Mouse (Mus musculus) liver, embryonic 11.5 days (tissue): ENCODE data around the gene Tat. TPM values are rescaled to one million over a fixed set of nuclear protein-coding genes. Genes with fewer than 3 reads are reported as not detected.

ENCODE experiments used
- ATAC-seq: fragments of 200-750 bp; cut with Nextera tagmentation; replicated peaks from 2 replicates; pipeline ENCODE4 v1.8.0; 2017; ENCODE audit warnings: moderate number of reproducible peaks, mild to moderate bottlenecking, moderate TSS enrichment, moderate library complexity; ENCODE audit not compliant: low FRiP score
- DNase-seq: peaks from one replicate; pipeline ENCODE4 v3.0.0-alpha.2; 2017; ENCODE audit warnings: low spot score
- H3K27ac ChIP-seq: fragments of 300-500 bp; sonication (generic); 2 replicates; pipeline ENCODE4 v1.5.1; 2014; ENCODE audit warnings: mild to moderate bottlenecking, low read depth, low read length, control low read depth
- H3K27me3 ChIP-seq: fragments of 300-500 bp; sonication (generic); replicated peaks from 2 replicates; pipeline ENCODE4 v1.6.1; 2014; ENCODE audit warnings: low read length, mixed read lengths; ENCODE audit not compliant: control insufficient read depth, insufficient read depth
- H3K36me3 ChIP-seq: fragments of 300-500 bp; sonication (generic); 2 replicates; pipeline ENCODE4 v1.6.1; 2014; ENCODE audit warnings: mild to moderate bottlenecking, low read length, moderate library complexity, mixed read lengths; ENCODE audit not compliant: control insufficient read depth, insufficient read depth
- H3K4me1 ChIP-seq: fragments of 300-500 bp; sonication (generic); replicated peaks from 2 replicates; pipeline ENCODE4 v1.6.1; 2014; ENCODE audit warnings: low read length, mixed read lengths; ENCODE audit not compliant: control insufficient read depth, insufficient read depth
- H3K4me2 ChIP-seq: fragments of 300-500 bp; sonication (generic); 2 replicates; pipeline ENCODE4 v1.6.1; 2014; ENCODE audit warnings: mild to moderate bottlenecking, control low read depth, moderate library complexity
- H3K4me3 ChIP-seq: fragments of 300-500 bp; sonication (generic); 2 replicates; pipeline ENCODE4 v1.5.1; 2014; ENCODE audit warnings: low read depth, low read length, control low read depth
- H3K9ac ChIP-seq: fragments of 300-500 bp; sonication (generic); 2 replicates; pipeline ENCODE4 v1.6.1; 2014; ENCODE audit warnings: low read depth, low read length, control low read depth
- H3K9me3 ChIP-seq: fragments of 300-500 bp; sonication (generic); 2 replicates; pipeline ENCODE4 v1.6.1; 2016; ENCODE audit warnings: low read length, inconsistent platforms, mixed read lengths; ENCODE audit not compliant: control insufficient read depth
- WGBS: fragments of 180-500 bp; shearing (Covaris S2); extraction: QIAGEN DNeasy Blood & Tissue Kit; methylation state at CpG from one replicate; pipeline ENCODE4 v1.1.7; 2014; 5-methylcytosine and 5-hydroxymethylcytosine counted together
- polyA plus RNA-seq: library from polyadenylated mRNA; unstranded; fragments of >200 nt; fragmentation: Nextera tagmentation; extraction: Ambion mirVana; gene quantifications from 2 replicates; pipeline ENCODE4 v1.2.1, GENCODE M21; 2014

Gene Tat
- polyA plus RNA-seq, 1 experiment from 2014 or later, result 0.22 TPM

DNA sequence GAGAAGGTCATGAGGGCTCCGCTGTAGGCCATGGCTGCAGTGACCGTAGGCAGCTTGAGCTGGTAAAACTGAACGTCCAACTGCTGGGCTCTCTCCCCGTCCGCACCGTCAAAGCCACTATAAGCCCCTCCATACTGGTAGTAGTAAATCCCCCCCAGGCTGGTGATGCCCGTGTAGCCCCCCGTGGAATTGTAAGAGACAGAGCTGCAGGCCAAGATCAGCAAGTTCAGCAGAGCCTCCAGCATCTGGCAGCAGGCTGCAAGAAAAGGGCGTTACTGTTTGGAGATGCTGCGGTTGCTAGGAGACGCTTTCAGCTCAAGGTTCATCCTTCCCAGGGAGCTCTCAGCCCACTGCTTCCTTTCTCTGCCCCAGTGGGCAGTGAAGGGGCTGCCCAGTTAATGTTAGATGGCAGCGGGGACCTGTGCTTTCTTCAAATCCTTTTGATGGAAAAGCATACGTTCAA is 35.7 kb upstream of the Tat start:
- H3K27ac ChIP-seq, result no peak overlapping the region
- DNase-seq, result no peak

DNA sequence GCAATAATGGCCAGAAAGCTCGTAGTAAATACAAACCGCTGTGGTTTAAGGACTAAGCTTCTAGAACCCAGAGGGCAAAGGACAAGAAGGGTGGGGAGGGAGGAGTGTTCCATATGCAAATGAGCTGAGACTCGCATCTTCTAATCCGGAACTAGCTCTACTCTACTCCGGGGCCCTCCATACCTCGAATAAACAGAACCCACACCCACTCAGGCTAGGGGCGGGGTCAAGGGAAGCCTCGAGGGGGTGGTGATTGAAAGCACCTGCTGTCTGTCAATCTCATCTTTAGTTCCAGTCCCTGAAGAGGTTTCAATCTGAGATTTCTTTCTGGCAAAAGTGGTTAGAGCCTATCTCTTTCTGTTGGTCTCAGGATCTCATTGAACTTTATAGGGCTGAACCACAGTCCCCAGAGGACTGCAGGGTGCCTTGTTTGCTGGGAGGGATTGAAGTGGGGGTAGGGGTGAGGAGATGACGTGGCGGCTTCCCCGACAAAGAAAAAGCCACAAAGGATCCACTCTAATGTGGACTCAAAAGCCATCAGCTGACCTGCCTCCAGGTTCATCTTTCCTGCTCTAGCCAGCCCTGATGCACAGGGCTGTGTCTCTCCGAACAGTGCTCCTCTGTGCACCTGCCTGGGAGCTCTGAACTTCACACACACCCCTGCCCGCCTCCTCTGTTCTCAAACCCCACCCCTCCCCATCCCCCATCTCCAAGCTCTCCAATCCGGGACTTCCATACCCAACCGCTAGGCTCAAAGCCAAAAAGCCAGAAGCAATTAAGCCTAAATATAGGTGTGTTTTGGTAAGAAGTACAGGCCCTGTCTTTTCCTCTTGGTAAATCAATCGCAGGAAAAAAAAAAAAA is 32.8 kb upstream of the Tat start:
- DNase-seq, result no peak
- Histone ChIP-seq H3K27me3 (peaks cover 31% of the 10 kb centered on the region), H3K9me3 (no peaks in the 10 kb centered on the region), H3K9ac (no peak overlapping the region), H3K4me2 (peak overlapping the region; percentile 16; the same call in 1 of the 2 replicates), H3K36me3 (no peaks in the 10 kb centered on the region), H3K27ac (no peak overlapping the region), H3K4me1 (no peaks in the 10 kb centered on the region; the same call in 1 of the 2 replicates), H3K4me3 (no peak overlapping the region)
- 11% methylated on average over 16 of the region's 16 CpGs for WGBS
- ATAC-seq, result 0 out of 2 replicates have a peak, but pooled peaks have one; percentile 34

More for the DNA sequence above, 35.7 kb upstream of the Tat start:
- Histone ChIP-seq H3K4me1 (no peaks in the 10 kb centered on the region), H3K4me3 (no peak overlapping the region), H3K27me3 (peaks cover 13% of the 10 kb centered on the region), H3K4me2 (no peak overlapping the region), H3K9ac (no peak overlapping the region), H3K36me3 (no peaks in the 10 kb centered on the region), H3K9me3 (no peaks in the 10 kb centered on the region)
- WGBS, result 64% methylated on average over 13 of the region's 13 CpGs
- no peak for ATAC-seq

DNA sequence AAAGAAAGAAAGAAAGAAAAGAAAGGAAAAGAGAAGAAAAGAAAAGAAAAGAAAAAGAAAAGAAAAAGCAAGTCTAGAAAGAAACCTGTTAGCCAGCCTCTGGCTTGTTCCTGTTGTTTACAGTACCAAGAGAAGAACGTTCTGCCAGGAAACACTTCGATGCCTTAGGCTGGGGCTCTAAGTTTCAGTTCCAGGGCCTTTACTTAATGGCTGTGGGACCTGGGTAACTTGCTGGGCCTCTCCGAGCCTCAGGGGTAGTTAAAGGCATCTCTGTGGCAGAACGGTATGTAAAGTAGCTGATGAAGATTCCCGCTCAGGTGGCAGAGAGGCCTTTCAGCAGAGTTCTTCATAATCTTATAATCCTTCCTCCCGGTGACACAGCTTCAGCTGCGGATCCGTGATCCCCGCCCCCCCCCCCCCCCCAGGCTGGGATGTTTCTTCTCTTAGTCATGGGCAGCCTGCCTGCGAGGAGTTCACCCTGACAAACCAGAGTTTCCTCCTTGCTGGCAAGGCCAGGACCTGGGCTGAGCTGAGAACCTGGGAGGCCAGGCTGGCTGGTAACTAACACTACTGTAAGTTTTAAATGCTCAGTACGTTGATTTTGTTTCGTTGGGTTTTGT is 32.1 kb upstream of the Tat start:
- Histone ChIP-seq H3K9me3 (no peaks in the 10 kb centered on the region), H3K9ac (no peak overlapping the region), H3K36me3 (no peaks in the 10 kb centered on the region), H3K27me3 (peaks cover 36% of the 10 kb centered on the region), H3K4me3 (no peak overlapping the region), H3K4me2 (no peak overlapping the region), H3K27ac (no peak overlapping the region), H3K4me1 (no peaks in the 10 kb centered on the region; the same call in 1 of the 2 replicates)
- 30% methylated on average over 12 of the region's 12 CpGs for WGBS
- no peak for DNase-seq
- no peak for ATAC-seq

DNA sequence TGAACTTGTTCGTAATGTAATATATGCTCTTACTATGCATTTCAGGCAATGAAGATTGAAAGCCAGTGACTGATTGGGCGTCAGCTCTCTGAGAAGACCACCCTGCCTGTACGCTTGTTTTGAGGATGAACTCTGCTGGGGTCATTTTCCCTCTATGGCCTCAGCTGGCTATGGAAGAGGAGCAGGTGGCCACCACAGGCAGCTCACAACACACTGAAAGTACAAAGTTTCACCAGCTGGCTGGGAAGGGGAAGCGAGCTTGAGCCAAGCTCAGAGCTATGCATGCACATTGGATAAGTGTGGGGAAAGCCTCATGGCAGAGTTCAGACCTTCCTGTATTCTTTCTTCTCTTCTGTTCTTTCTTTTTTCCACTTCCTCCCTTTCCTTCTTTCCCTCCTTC is 31.1 kb upstream of the Tat start:
- WGBS, result 81% methylated on average over 4 of the region's 4 CpGs
- DNase-seq (no peak), ATAC-seq (no peak)
- H3K27me3 ChIP-seq, result peaks cover 34% of the 10 kb centered on the region
- no peak overlapping the region for H3K9ac ChIP-seq
- H3K27ac ChIP-seq, result no peak overlapping the region
- no peaks in the 10 kb centered on the region for H3K36me3 ChIP-seq
- no peak overlapping the region for H3K4me2 ChIP-seq
- no peaks in the 10 kb centered on the region for H3K9me3 ChIP-seq
- H3K4me3 ChIP-seq, result no peak overlapping the region
- H3K4me1 ChIP-seq, result no peaks in the 10 kb centered on the region; the same call in 1 of the 2 replicates

DNA sequence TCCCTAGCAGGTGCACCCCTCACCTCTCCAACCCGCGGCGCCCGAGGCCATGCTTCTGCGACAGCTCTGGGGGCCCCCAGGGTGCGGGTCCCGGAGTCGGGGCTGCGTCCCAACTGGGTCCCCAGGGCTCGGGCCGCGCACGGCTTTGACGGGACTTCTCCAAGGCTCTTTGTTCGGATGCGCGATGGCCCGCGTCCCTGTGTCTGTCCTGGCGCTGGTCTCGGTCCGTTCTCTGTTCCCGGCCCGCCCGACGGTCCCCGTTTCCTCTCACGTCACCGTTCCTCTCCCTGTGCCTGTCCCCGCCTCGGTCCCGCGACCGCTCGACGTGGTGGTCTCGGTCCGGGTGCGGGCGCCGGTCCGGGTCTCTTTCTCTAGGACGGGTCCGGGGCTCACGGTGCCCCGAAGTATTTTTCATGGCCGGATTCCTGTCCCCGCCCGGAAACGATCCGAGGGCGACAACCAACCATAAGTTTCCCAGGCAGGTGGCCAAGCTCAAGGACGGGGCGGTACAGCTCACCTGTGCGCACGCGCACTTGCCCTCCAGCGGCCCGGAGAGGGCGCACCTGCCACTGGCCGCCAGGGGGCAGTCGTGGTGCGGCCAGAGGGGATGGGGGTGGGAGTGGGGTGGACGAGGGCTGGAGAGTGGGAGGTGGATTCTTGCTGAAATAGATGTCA is 28.4 kb upstream of the Tat start, which contains the start of gene Marveld3:
Gene Marveld3 (minus strand): TSS at position 511 of the 675 bp plus-strand sequence.
- 6% methylated on average over 64 of the region's 64 CpGs for WGBS
- no peak within 1 kb of the TSS for H3K9ac ChIP-seq

DNA sequence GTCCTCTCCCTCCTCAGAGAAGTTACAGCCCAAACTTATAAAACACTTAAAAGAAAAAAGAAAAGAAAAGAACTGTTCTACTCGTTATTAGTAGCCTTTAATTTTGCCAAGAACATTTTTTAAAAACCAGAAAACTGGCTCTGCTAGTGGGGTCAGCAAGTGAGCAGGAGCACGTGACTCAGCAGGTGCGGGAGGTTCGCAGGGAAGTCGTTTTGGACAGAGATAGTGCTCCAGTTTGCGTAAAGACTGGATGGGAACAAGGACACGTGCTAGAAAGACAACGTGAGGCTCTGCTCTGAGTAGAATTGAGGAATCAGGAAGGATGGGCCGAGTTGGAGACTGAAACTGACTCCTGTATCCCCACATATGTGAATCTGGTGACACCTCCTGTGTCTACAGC is 27.3 kb upstream of the Tat start:
- Histone ChIP-seq H3K36me3 (no peaks in the 10 kb centered on the region), H3K9me3 (no peaks in the 10 kb centered on the region), H3K9ac (no peak overlapping the region), H3K4me3 (no peak overlapping the region), H3K27me3 (peaks cover 31% of the 10 kb centered on the region), H3K4me1 (no peaks in the 10 kb centered on the region; the same call in 1 of the 2 replicates), H3K4me2 (no peak overlapping the region), H3K27ac (no peak overlapping the region)
- DNase-seq (no peak), ATAC-seq (no peak)
- 61% methylated on average over 9 of the region's 9 CpGs for WGBS

More for the DNA sequence above, 28.4 kb upstream of the Tat start, which contains the start of gene Marveld3:
- peak; percentile 57; the same call in 1 of the 2 replicates for ATAC-seq
- H3K27ac ChIP-seq, result no peak within 1 kb of the TSS
- no peaks in the 10 kb centered on the region for H3K9me3 ChIP-seq
- peak within 1 kb of the TSS; percentile 83 for H3K4me2 ChIP-seq
- no peak for DNase-seq
- H3K27me3 ChIP-seq, result peaks cover 31% of the 10 kb centered on the region
- H3K4me1 ChIP-seq, result no peaks in the 10 kb centered on the region; the same call in 1 of the 2 replicates
- H3K4me3 ChIP-seq, result peak within 1 kb of the TSS; percentile 45
- H3K36me3 ChIP-seq, result no peaks in the 10 kb centered on the region

DNA sequence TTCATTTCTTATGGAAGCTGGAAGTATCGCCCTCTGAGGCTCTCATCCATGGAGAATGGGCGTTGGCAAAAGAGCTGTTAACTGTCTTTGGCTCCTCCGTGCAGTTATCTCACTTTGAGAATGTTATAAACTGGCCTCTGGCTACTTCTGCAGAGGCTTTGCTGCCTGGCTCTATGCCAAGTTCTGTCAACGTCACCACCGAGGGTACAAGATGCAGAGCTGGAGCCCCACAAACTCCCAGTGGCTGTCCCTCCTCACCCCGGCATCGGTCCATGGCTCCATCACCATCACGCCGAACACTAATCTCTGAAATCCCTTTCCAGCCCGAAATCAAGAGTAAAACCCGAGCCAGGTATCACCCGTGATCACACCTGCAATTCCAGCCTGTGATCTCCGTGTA is 26.8 kb upstream of the Tat start:
- Histone ChIP-seq H3K9me3 (no peaks in the 10 kb centered on the region), H3K27ac (no peak overlapping the region), H3K4me1 (no peaks in the 10 kb centered on the region; the same call in 1 of the 2 replicates), H3K27me3 (peaks cover 33% of the 10 kb centered on the region), H3K36me3 (no peaks in the 10 kb centered on the region), H3K4me3 (no peak overlapping the region), H3K4me2 (no peak overlapping the region), H3K9ac (no peak overlapping the region)
- ATAC-seq (no peak), DNase-seq (no peak)
- 67% methylated on average over 13 of the region's 13 CpGs for WGBS

DNA sequence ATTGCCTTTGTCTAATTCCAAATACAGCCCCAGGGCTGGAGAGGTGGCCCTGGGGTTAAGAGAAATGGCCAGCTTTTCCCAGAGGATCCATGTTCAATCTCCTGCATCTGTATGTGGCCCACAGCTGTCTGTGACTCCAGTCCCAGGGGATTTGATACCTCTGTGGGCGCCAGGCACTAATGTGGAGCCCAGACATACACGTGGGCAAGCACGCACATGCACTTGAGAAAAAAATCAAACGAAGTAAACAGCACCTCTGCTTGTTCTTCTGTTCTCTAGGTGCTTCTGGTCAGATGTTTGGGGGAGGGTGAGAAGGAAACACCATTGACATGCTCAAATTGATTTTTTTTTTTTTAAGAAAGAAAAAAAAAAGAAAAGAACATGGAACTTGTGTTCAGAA is 26.1 kb upstream of the Tat start:
- 63% methylated on average over 4 of the region's 4 CpGs for WGBS
- Histone ChIP-seq H3K36me3 (no peaks in the 10 kb centered on the region), H3K4me2 (no peak overlapping the region), H3K27me3 (peaks cover 32% of the 10 kb centered on the region), H3K9me3 (no peaks in the 10 kb centered on the region), H3K4me3 (no peak overlapping the region), H3K4me1 (no peaks in the 10 kb centered on the region; the same call in 1 of the 2 replicates), H3K9ac (no peak overlapping the region), H3K27ac (no peak overlapping the region)
- DNase-seq (no peak), ATAC-seq (no peak)
